Mouse (Mus musculus) gastrocnemius, postnatal 25 days (tissue): ENCODE measurements around the gene Scgb1c1. TPM values are rescaled to one million over a fixed set of nuclear protein-coding genes. Genes with fewer than 3 reads are reported as not detected.

Source experiments
- DNase-seq: peaks from one replicate; pipeline ENCODE4 v3.0.0; 2022
- long read RNA-seq, 2 experiments: library from polyadenylated mRNA; stranded (forward); transcript quantifications; one replicate each; pipeline ENCODE4 v2.0.0; 2021
- total RNA-seq, 2 experiments: library from RNA; stranded (reverse); gene quantifications; 1 replicate in 1 of 2; 2 replicates in 1 of 2; pipeline ENCODE4 v1.2.3; 2021

Scgb1c1 gene
- total RNA-seq: not detected
- long read RNA-seq, experiment 1: 0 reads
- long read RNA-seq, experiment 2: 0 reads

DNA sequence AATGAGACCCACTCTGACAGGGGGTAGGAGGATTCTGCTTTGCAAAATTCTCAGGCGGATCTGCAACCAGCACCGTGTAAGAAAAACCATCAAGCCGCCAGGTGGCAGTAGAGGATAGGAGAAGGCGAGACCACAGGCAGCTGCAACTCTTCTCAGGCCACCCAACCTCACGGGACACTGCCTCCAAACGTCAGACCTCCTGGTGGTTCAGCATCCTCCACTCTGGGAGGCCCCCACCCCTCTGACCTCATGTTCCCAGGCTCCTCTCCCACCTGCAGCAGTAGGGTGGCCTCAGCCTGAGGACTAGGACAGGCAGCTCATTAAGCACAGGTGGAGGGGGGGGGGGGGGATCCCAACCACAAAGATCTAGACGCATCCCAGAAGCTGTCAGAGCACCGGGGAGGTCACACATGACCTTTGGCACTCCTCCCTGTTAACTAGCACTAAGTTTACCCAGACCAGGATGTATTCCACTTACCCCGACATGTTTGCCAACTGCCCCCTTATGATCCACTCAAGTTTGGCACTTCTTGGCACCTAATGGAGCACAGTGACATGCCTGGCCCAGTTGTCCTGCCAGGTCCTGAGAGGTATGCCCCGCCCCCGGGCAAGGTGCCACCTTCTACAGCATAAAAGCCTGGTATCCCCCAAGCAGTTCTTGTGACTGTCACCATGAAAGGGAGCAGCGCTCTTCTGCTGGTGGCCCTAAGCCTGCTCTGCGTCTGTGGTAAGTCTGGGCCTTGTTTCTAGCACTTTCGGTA lies at the start of gene Scgb1c1:
TSS of gene Scgb1c1 (plus strand) at position 643 of the 761 bp plus-strand sequence.
- peak; percentile 67 for DNase-seq

DNA sequence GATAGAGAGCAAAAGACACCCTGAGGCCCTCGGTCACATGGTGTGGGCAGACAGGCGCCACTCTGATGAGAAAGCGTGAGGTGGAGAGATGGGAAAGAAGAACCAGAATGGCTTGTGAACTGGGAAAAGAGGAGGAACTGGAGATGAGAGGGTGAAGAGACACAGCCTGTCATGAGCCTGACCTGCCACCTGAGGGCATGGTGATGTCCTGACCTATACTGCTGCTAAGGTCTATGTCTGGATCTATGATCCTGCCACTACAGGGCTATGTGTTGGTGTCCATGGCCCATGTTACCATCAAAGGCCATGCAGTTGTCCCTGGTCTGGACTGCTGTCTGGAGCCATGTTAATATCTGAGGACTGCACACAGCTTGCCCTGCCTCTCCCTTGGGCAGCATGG lies 47.7 kb upstream of the Scgb1c1 start:
- DNase-seq: no peak

DNA sequence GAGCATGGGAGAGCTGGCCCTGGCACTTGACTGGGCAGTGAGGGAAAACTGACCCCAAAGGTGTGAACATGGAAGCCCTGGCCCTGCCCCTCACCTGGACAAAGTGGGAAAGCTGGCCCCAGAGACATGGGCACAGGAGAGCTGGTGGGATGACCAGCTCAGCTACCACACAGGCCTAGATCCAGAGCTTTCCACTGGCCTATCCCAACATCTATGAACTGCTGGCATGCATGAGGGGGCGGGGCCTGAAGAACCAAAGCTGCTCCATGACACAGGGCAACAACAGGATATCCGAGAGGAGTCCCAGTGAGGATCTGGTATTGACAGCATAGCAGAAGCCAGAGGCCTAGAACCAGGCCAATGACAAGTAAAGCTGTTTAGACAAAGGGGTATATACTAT lies 47.1 kb upstream of the Scgb1c1 start:
- DNase-seq: no peak

DNA sequence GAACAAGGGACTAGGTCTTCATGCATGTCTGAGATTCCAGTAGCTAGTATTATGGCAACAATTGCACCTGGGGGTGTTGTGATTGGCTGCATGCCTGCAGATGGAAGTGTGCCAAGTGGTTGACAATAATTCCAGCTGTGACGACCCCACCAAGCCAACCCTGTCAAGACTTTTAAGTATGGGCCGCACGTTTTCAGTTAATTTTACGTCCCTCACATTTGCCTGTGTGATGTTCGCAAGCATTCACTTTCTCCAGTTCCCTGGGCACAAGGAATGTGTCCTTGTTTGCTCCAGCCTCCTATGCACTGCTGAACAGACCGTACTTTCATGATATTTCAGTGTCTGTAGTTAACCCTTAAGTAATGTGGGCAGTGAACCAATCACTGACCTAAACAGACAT lies 42.7 kb upstream of the Scgb1c1 start:
- no peak for DNase-seq

DNA sequence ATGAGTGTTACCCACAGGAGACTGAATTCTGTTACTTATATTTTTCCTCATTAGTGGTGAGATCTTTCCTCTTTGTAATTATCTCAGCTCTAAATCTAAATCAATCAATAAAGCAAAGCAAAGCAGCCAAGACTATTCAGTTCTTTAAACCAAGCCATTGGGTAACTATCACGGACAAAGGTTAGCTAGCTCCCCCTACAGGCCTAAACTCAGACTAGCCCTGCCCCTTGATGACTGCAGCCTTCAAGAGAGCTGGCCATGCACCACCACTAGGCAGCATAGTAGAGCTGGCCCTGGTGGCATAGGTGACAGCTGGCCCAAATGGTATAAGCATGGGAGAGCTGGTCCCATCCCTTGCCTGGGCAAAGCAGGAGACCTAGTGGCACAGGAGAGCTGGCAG lies 39.6 kb upstream of the Scgb1c1 start:
- no peak for DNase-seq

DNA sequence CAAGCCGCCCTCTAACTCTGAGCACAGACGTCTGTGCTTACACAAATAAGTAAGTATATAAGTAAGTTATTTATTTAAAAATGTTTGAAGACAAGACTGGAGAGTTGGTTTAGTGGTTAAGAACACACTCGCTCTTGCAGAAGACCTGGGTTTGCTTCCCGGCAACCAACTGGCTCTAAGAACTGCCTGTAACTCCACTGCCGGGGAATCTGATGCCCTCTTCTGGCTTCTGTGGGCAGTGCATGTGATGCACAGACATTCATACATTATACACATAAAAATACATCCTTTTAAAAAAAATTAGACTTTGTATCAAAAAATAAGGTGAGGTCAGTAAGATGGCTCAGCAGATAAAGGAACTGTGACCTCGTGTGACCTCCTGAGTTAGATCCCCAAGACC lies 34.9 kb upstream of the Scgb1c1 start:
- no peak for DNase-seq

DNA sequence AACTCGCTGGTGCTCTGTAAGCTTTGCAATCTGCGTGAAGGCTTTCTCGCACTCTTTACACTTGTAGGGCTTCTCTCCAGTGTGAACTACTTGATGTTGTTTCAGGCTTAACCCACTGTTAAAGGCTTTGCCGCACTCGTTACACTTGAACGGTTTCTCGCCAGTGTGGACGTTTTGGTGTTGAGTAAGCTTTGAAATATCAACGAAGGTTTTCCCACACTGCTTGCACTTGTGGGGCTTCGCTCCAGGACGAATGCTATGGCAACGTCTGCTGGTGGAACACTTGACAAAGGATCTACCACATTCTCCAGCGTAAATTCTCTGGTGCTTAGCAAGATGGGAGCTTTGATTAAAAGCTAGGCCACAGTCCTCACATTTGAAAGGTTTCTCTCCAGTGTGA lies 33.6 kb upstream of the Scgb1c1 start:
- DNase-seq: no peak

DNA sequence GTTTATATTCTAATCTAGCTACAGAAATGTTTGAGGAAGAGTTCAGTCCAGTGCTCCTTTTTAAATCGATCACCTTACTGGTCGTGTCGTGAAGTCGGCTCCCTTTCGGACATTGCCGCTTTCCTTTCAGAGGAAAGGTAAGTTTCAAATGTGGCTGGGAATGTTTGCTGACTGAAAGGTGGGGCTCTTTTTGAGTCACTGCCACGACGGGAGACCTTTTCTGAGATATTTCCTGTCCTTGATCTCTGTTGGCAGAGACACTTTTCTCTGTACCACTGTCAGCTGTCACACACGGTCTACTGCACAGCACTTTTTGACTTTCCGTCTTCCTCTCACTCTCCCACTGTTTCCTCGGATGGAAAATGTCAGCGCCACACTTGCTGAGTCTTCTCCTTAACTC lies 32.5 kb upstream of the Scgb1c1 start:
- no peak for DNase-seq

DNA sequence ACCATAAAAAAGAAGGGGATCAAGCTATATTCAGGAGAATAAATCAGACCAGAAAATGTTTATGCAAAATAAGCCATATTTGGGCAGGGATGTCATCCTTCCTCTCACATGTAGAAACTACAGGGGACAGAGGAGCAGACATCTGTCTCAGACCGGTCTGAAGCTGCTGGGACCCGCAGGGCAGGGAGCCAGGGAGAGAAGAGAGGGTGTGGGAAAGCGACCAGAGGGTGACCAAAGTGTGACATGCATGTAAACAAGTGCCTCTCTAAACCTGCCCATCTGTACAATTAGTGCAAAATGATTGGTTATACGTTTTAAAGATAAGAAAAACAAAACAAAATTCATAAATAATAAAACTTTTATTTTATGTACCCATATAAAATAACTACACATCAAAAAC lies 25.2 kb upstream of the Scgb1c1 start:
- DNase-seq: no peak

DNA sequence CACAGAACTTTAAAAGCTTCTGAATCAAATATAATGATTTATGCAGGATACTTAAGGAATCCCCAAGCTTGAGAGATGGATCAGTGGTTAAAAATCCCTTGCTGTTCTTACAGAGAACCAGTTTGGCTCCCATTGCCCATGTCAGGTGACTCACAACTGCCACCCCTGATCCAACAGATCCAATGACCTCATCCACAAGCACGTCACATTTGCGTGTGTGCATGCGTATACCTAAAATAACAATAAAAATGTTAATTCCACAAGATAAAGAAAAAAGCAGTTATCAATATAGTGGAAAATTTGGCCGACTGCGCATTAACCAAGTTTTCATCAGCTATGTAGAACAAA lies 24.1 kb upstream of the Scgb1c1 start:
- DNase-seq: no peak

DNA sequence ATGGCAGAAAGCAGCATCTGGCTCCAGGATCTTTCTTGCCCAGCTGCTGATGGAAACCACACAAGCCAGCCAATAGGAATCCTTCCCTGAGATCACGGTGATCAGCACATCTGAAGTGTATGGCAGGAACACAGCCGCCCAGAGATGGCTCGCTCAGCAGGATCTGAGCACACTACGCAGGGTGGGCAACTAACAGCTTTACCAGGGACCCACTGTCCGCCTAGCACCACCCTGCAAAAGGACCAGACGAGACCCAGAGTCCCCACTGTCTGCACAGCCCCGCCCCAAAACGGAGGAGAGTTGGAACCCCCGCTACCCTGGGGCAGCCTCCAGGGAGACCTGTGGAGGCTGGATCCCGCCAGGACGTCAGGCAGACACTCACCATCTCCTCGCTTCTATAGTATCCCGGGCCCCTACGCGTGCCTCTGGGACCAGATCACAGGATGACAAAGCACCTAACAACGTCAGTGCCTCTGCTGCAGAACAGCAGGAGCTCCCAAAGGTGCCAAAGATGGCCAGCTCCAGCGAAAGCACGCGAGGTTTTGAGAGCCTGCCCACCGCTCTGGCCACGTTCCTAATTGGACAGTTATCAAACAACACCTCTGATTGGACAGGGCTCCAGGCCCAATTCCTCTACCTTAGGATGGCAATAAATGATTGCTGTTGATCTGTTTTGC lies 23.6 kb upstream of the Scgb1c1 start, which contains the start of gene Zfp941:
TSS of gene Zfp941 (minus strand) at position 526 of the 677 bp plus-strand sequence.
- DNase-seq: no peak

DNA sequence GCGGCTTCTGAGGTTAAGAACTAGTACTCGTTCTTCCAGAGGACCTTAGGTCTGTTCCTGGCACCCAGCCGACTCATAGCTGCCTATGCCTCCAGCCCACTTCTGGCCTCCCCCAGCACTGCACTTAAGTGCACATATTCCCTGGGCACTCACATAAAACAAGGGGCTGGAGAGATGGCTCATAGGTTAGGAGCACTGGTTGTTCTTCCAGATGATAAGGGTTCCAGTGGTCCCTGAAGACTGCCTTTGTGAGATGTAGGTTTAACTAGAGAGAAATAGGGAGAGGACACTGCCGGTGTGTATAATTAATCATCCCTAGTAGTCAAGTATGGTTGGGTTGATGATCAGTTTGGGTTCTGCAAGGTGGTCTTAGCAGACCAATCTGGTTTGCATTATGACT lies 22.6 kb upstream of the Scgb1c1 start:
- no peak for DNase-seq

DNA sequence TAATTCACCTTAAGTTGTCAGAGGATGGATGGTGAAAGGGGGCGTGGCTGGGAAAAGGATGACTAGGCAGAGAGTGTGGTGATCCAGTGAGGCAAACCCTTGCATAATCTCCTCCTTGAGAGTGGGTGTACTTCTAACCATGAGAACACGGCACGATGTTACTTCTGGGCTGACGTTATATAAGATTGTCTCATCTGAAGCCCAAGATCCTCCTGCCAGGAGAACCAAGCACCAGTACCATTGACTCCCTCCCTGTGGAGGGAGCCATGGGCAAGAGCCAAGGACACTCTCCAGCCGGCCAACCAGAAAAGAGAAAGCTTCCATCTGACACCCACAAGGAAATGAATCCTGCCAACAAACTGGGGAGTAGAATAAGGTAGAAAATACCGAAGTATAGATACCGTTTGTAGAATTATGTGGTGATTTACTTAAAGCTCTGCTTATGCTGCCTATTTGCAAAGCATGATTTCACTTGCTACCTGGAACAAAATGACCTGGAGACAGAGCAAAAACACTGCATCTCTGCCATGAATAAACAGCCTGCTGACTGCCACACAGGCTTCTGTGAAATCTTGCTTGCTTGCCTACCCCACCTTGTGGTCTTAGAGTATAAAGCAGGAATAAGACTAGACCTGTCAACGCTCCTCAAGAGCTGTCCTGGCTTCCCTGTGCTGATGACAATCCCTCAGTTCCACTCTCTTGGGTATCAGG lies 17.0 kb upstream of the Scgb1c1 start:
- peak; percentile 47 for DNase-seq

DNA sequence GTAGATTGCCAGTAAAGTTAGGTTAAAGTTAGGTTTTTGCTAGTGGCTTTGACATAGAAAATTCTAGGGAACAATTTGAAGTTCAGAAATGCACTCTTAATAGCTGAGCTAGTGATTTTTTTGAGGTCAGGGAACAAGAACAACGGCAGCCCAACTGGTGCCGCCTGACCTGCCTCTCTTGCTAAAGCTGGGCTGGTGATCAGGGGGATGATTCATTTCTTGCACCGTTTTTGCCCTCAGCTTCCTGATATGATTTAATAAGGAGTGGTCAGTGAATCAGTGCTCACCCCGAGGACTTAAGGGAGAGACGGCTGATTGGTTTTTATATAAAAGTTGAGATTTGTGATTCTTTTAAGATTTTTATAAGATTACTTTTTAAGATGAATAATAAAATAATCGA lies 13.9 kb upstream of the Scgb1c1 start:
- DNase-seq: no peak

DNA sequence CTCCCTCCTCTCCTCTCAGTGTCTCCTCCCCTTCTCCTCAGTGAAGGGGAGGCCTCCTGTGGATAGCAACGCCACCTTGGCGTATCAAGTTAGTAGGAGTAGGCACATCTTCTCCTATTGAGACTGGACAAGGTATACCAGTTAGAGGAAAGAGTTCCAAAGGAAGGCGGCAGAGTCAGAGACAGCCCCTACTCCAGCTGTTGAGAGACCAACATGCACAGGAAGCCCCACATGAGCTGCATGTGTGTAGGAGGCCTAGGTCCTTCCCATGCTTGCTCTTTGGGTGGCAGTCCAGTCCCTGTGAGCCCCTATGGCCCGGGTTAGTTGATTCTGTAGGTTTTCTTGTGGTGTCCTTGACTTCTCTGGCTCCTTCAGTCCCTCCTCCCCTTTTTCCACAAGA lies 12.0 kb upstream of the Scgb1c1 start:
- no peak for DNase-seq

DNA sequence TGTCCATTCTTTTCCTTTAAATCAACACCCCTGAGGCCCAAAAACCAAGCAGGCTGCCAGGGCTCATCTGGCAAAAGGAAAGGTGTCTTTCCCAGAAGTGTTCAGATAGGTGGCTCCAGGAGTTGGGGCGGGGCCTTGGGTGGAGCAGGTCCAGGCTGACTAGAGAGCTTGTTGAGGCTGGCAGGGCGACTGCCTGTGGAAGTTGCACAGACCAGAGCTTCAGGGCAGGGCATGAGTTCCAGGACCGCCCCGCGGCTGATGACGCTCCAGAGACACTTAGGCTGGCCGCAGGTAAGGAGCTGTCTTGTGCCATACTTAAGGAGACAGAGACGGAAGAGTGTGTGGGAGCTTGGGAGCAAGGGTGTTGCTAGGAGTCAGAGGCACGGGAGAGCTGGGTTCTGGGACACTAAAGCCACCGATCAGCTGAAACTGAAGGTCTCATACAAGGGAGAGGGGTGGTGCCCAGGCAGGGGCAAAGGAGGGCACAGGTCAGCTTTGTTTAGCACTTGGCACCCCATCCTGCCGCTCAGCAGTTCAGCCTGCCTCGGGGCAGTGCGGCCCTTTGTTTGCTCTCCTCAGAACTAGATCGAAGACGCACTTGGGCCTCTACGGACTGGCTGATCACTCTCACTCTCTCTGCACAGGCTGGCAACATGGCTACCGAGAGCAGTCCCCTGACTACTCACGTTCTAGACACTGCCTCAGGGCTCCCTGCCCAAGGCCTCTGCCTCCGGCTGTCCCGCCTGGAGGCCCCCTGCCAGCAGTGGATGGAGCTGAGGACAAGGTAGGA lies 10.2 kb upstream of the Scgb1c1 start, which contains the start of gene Urah:
TSS of gene Urah (plus strand) at position 51 of the 790 bp plus-strand sequence.
- DNase-seq: no peak

DNA sequence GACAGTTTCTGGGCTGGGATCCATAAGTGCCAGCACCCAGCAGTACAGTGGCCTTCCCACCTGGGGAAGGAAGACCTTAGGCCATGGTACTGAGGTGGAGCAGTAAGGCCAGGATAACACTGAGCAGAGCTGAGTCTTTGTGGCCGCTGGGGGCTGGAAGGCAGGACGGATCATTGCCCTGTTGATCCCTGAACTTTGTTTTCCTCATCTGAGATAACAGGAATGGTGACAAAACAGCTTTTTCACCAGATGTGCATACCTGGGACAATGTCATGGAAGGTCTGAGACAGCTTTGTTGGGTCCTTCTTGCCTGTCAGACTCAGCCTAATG lies 9.6 kb upstream of the Scgb1c1 start:
- no peak for DNase-seq

DNA sequence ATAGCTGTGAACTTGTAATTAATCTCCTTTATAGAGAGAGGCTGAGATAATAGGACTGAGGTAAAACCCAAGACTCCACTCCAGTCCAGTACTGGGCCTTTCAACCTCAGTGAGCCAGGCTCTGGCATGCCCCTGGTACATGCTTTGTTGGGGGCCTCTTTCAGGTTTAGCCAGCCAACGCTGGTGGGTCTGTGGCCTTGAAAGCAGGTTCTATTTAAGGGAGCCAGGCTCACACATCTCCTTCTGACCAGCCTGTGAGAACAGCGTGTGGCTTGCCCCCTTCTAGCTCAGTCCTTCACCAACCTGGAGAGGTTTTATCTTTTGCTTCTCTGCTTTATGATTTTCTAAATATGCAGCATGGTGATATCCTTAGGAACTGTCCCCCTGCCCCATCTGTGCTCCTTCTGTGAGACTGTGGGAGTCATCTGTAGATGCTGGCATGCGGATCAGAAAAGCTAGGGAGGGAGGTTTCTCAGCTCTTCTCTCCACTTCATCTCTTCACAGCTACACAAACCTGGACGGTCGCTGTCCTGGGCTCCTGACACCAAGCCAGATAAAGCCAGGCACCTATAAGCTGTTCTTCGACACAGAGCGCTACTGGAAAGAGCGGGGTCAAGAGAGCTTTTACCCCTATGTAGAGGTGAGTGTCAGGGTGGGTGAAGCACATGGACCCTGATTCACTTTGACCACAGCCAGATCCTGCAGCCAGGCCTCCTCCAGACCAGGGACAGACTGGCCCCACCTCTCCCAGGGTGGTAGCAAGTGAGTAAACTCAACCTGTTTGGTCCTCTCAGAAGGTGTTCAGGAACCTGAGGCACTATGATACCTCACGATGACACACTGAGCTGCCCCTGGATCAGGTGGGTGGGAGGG lies 8.9 kb upstream of the Scgb1c1 start:
- no peak for DNase-seq

DNA sequence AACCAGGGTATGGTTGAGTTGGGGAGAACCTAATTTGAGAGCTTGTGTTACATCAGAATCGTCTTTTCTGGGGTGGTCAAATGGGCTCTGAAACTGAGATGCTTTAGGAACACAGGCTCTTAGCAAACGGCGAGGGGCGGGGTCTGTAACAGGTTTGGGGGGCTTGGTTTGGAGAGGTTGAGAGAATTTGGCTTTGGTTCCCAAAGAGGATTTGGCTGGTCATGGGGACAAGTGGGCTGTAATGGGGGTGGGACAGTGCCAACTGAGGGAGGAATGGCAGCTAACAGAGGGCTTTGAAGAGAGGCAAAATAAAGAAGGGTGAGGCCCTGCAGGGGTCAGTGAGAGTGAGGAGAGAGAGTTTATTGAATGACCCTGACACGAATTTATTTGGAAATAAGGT lies 5.8 kb upstream of the Scgb1c1 start:
- DNase-seq: no peak

DNA sequence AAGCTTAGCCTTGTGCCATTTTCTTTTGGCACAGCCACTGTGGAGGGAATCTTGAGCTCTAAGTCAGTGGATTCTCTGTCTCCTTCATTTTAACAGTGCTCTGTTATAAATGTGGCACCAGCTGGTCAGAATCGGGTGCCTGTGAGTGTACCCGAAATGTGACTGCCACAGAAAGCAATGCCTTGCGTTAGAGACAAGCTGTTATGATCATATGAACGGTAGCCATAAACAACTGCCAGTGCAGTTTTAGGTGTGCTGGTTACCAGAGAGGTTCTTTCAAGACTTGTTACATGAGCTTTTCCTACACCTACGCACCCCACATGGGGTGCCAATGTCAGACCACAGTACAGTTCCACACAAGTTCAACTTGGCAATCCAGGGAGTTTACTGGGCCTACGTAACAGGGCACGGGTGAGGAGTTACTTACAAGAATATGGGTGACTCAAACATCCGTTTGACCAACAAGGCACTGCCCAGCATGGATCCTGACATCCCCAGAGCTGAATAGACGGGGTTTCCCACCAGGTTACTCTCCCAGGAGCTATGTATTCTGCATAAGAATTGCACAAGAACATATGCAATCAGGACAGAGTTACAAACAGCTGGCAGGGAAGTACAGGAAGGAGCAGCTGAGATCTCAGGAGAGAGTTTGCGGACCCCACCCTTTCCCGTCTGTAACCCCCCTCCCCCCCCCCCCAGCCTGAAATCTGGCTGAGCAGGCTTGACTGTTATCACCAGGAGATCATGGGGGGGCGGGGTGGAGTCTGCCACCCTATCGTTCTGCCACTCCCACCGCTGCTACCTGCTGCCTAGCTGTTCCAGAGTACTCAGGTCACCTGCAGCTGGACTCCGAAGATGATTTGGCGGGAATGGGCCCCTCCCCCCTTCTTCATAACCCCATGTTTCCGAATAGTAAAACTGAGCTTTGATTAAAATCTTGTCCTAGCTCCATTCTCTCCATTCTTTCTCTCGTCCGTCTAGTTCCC lies 4.3 kb upstream of the Scgb1c1 start:
- no peak for DNase-seq
